Mouse (Mus musculus) heart, adult 2 months (tissue): ENCODE measurements around the gene Sstr2.

Experiments used
- CTCF ChIP-seq: fragments of 200-600 bp; IDR thresholded peaks from 2 replicates; pipeline ENCODE4 v1.8.1; 2022; ENCODE audit warnings: antibody characterized with exemption, mild to moderate bottlenecking, moderate library complexity
- EP300 ChIP-seq: fragments of 200-500 bp; IDR thresholded peaks from 2 replicates; pipeline ENCODE4 v1.6.1; 2011; ENCODE audit warnings: low read depth, low read length, control low read depth; ENCODE audit not compliant: insufficient read depth

DNA sequence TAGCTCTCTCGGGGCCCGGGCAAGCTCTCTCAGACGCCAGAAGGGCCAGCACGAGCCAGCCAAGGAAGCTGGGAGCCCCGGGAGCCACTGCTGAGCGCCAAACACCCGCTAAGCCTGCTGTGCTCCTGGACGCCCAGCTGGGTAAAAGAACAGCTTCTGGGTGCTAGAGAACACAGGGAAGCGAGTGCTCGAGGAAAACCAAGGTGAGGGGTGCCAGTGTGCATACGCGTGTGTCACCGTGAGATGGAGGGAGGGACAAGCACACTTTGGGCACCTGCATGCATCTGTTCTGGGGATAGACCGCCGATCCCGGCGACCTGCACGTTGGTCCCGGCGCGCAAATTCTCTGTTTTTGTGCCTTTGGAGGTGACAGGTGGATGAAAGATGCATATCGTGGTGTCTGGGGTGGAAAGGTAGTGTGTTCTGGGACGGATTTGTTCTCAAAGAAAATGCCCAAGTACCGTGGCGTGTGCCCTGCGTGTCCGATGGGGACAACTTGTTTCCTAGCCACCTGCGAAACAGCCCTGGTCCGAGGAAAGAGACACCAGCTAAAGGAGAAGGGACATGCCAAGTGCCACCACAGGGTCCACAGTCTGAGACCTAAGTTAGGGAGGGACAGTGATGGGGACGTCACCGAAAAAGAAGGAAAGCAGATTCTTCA lies 408 bp downstream of the Sstr2 start:
- TF ChIP-seq CTCF (no peak), EP300 (no peak)
